ENCODE assay signal across 22 mouse cellular contexts in genomic region chr11:33529576-33529975, GRCm38 (mm10). TPM values are rescaled to one million over a fixed set of nuclear protein-coding genes. Genes with fewer than 3 reads are reported as not detected.
DNase-seq lines count a peak whose midpoint lies in the region; ATAC-seq and TF ChIP-seq lines count a peak whose summit lies in the region.
"Had no signal": no experiment of that assay in that cellular context is flagged by ENCODE, and none has a peak within 500 bp of the region (broad histone marks: within the 10 kb centered on the region; RNA-seq: fewer than 3 reads in every experiment).

No protein-coding gene starts in this region.

- no peaks in the 10 kb centered on the region for H3K9me3 ChIP-seq in kidney, embryonic 14.5 days (ENCODE audit: control insufficient read depth, low read length)
- H3K9me3 ChIP-seq in ES-Bruce4 (replicated peaks; ENCODE audit: control insufficient read depth, insufficient read depth, low read length, poor library complexity, severe bottlenecking) (no peaks in the 10 kb centered on the region; the same call in none of the 2 replicates), ES-E14 (ENCODE audit: control insufficient read depth, insufficient read depth, low read depth, low read length) (no peaks in the 10 kb centered on the region)
- H3K9me3 ChIP-seq in limb, embryonic 10.5 days (replicated peaks) = no peaks in the 10 kb centered on the region
- H3K9me3 ChIP-seq: embryonic facial prominence, embryonic 13.5 days; forebrain, embryonic 12.5 days; heart, embryonic 12.5 days; hindbrain, embryonic 10.5 days had no signal

- H3K27ac ChIP-seq in kidney, embryonic 14.5 days (ENCODE audit: low read depth, low read length) = no peak overlapping the region
- H3K27ac ChIP-seq in ES-Bruce4 (ENCODE audit: insufficient read depth, low read length) (peak overlapping the region; percentile 98), ES-E14 (ENCODE audit: insufficient read depth, low read depth, low read length, poor library complexity, severe bottlenecking) (peak overlapping the region; percentile 98)
- no peak overlapping the region for H3K27ac ChIP-seq in limb, embryonic 10.5 days
- no peak overlapping the region for H3K27ac ChIP-seq in cerebellum, adult 2 months (ENCODE audit: insufficient read depth, low read length)
- H3K27ac ChIP-seq: embryonic facial prominence, embryonic 13.5 days; forebrain, embryonic 12.5 days; hindbrain, embryonic 10.5 days had no signal

- TF ChIP-seq CTCF in ES-Bruce4 (IDR thresholded peaks at IDR 0.05; ENCODE audit: low read depth, low read length) = no peak
- no peak for TF ChIP-seq CTCF in cerebellum, adult 2 months (IDR thresholded peaks at IDR 0.05; ENCODE audit: borderline replicate concordance, insufficient read depth, low read depth, low read length)

- WGBS in kidney, embryonic 14.5 days = 42% methylated on average over 2 of the region's 2 CpGs
- WGBS in limb, embryonic 10.5 days = 36% methylated on average over 2 of the region's 2 CpGs
- 87% methylated on average over 2 of the region's 2 CpGs for WGBS in cerebellum, adult 2 months

- H3K4me3 ChIP-seq in kidney, embryonic 14.5 days (ENCODE audit: low read length) = no peak overlapping the region
- no peak overlapping the region for H3K4me3 ChIP-seq in ES-Bruce4 (ENCODE audit: low read depth, low read length)
- H3K4me3 ChIP-seq in ES-E14 (ENCODE audit: insufficient read depth in 1 of 2, low read depth in 1 of 2, low read length in 2 of 2, poor library complexity in 1 of 2, severe bottlenecking in 1 of 2) = peak overlapping the region in 1 of 2 experiments; percentile 3; a peak in 1 of 4 replicates
- no peak overlapping the region for H3K4me3 ChIP-seq in limb, embryonic 10.5 days
- no peak overlapping the region for H3K4me3 ChIP-seq in cerebellum, adult 2 months (replicated peaks; ENCODE audit: insufficient read depth, low read depth, low read length)
- H3K4me3 ChIP-seq: embryonic facial prominence, embryonic 13.5 days; forebrain, embryonic 12.5 days; heart, embryonic 12.5 days; hindbrain, embryonic 10.5 days had no signal

- no peaks in the 10 kb centered on the region for H3K4me1 ChIP-seq in kidney, embryonic 14.5 days (ENCODE audit: control insufficient read depth, insufficient read depth, low read length)
- H3K4me1 ChIP-seq in ES-Bruce4 (ENCODE audit: control insufficient read depth, insufficient read depth, low read length) = peaks cover 2% of the 10 kb centered on the region
- peaks cover 17 to 46% of the 10 kb centered on the region in 2 experiments for H3K4me1 ChIP-seq in ES-E14 (ENCODE audit: control insufficient read depth in 2 of 2, insufficient read depth in 2 of 2, low read length in 2 of 2, poor library complexity in 1 of 2)
- H3K4me1 ChIP-seq in limb, embryonic 10.5 days = peaks cover 19% of the 10 kb centered on the region
- H3K4me1 ChIP-seq in cerebellum, adult 2 months (ENCODE audit: control insufficient read depth, insufficient read depth, low read length) = no peaks in the 10 kb centered on the region
- H3K4me1 ChIP-seq: forebrain, embryonic 12.5 days; heart, embryonic 12.5 days had no signal

- H3K4me2 ChIP-seq in kidney, embryonic 14.5 days (replicated peaks; ENCODE audit: low read depth, low read length) = no peak overlapping the region
- H3K4me2 ChIP-seq: embryonic facial prominence, embryonic 13.5 days; forebrain, embryonic 12.5 days; heart, embryonic 12.5 days had no signal

- no peak for TF ChIP-seq EP300 in ES-Bruce4 (IDR thresholded peaks at IDR 0.05; ENCODE audit: insufficient read depth, low read depth, low read length)

- 0 out of 2 replicates have a peak, but pooled peaks have one; percentile 57 for ATAC-seq in kidney, embryonic 14.5 days (ENCODE audit: low FRiP score, low TSS enrichment)
- ATAC-seq: forebrain, embryonic 16.5 days; hindbrain, embryonic 16.5 days; inflammation-experienced regulatory T-cells, adult 6 months; intestine, postnatal 0 days had no signal

- no peaks in the 10 kb centered on the region for H3K27me3 ChIP-seq in kidney, embryonic 14.5 days (ENCODE audit: control insufficient read depth, insufficient read depth, low read length)
- H3K27me3 ChIP-seq in ES-Bruce4 (ENCODE audit: control insufficient read depth, insufficient read depth, low read length, poor library complexity, severe bottlenecking) = no peaks in the 10 kb centered on the region
- H3K27me3 ChIP-seq in limb, embryonic 10.5 days (ENCODE audit: low read depth, poor library complexity, severe bottlenecking) = no peaks in the 10 kb centered on the region
- H3K27me3 ChIP-seq in cerebellum, adult 2 months (ENCODE audit: control insufficient read depth, insufficient read depth, low read length) = no peaks in the 10 kb centered on the region
- H3K27me3 ChIP-seq: embryonic facial prominence, embryonic 13.5 days; forebrain, embryonic 12.5 days; heart, embryonic 12.5 days had no signal

- no peaks in the 10 kb centered on the region for H3K36me3 ChIP-seq in kidney, embryonic 14.5 days (ENCODE audit: control insufficient read depth, insufficient read depth, low read length)
- no peaks in the 10 kb centered on the region for H3K36me3 ChIP-seq in ES-Bruce4 (ENCODE audit: control insufficient read depth, insufficient read depth, low read length, poor library complexity, severe bottlenecking)
- H3K36me3 ChIP-seq in ES-E14 (ENCODE audit: control insufficient read depth, insufficient read depth, low read length, poor library complexity, severe bottlenecking) = no peaks in the 10 kb centered on the region
- H3K36me3 ChIP-seq in limb, embryonic 10.5 days = no peaks in the 10 kb centered on the region
- H3K36me3 ChIP-seq: embryonic facial prominence, embryonic 13.5 days; forebrain, embryonic 12.5 days; heart, embryonic 12.5 days; hindbrain, embryonic 10.5 days had no signal

- TF ChIP-seq POLR2A in ES-Bruce4 (IDR thresholded peaks at IDR 0.05; ENCODE audit: insufficient read depth, low read length) = no peak
- TF ChIP-seq POLR2A in cerebellum, adult 2 months (IDR thresholded peaks at IDR 0.05; ENCODE audit: borderline replicate concordance, insufficient read depth, low read length) = no peak

- no peak overlapping the region for H3K9ac ChIP-seq in kidney, embryonic 14.5 days (ENCODE audit: low read depth, low read length)
- peak overlapping the region; percentile 3; the same call in 1 of the 2 replicates for H3K9ac ChIP-seq in ES-Bruce4 (ENCODE audit: low read depth, poor library complexity, severe bottlenecking)
- peak overlapping the region; percentile 32; the same call in 1 of the 2 replicates for H3K9ac ChIP-seq in ES-E14 (ENCODE audit: insufficient read depth, low read depth, low read length, poor library complexity, severe bottlenecking)
- H3K9ac ChIP-seq: embryonic facial prominence, embryonic 13.5 days; forebrain, embryonic 12.5 days; heart, embryonic 12.5 days had no signal

- no peak for DNase-seq in kidney, postnatal 10 days
- DNase-seq in ES-E14 (ENCODE audit: low read depth, low spot score) = no peak
- DNase-seq in limb, embryonic 10.5 days (ENCODE audit: low spot score) = peak; percentile 33
- no peak for DNase-seq in cerebellum, adult 2 months
- no peak for DNase-seq in adrenal gland, postnatal 4 days (ENCODE audit: low spot score in 2 of 2)
- DNase-seq: adrenal gland, postnatal 10 days; cerebellum, adult 11-12 months; cerebellum, adult 9-11 months; gastrocnemius, postnatal 10 days had no signal

- in situ Hi-C loops in ES-E14 (cut with MboI; ENCODE audit: low sequenced_read_pairs in 2 of 2, unreplicated experiment in 2 of 2) = loop anchor here in 1 of 2 experiments (25.0 kb wide), 1 partner anchor 1883 kb away; no protein-coding TSS in a partner anchor

TF ChIP-seq in ES-E14, 5 proteins besides CTCF, POLR2A, EP300 and RAD21:
- TF ChIP-seq ZC3H11A (IDR thresholded peaks at IDR 0.05; ENCODE audit: borderline replicate concordance, low read depth, low read length) (no peak), MAFK (IDR thresholded peaks at IDR 0.05; ENCODE audit: insufficient read depth, low read depth, low read length) (no peak), ZNF384 (IDR thresholded peaks at IDR 0.05; ENCODE audit: low read depth, low read length) (no peak), HCFC1 (IDR thresholded peaks at IDR 0.05; ENCODE audit: borderline replicate concordance, insufficient read depth, low read length) (no peak), CHD2 (IDR thresholded peaks at IDR 0.05; ENCODE audit: low read depth, low read length) (no peak)
TF ChIP-seq in ES-E14: peak in this region for 0.

RNA-seq across cellular contexts. Expression of gene Ranbp17, which starts 16.0 kb away (rescaled TPM):
- polyA plus RNA-seq in kidney, embryonic 14.5 days (2014; fragmentation: Nextera tagmentation; extraction: Ambion mirVana) = 6.3 and 9.8 TPM in 2 replicates
- 51.3 and 54.8 TPM in 2 replicates for polyA plus RNA-seq in ES-Bruce4 (2011; ENCODE audit: insufficient read depth, insufficient read length, low read depth, missing spikeins)
- total RNA-seq in ES-E14 (2012; rRNA removed) = 42.2 and 42.4 TPM in 2 replicates
- polyA plus RNA-seq in limb, embryonic 10.5 days (2016; fragmentation: Nextera tagmentation; extraction: Ambion mirVana) = 7.8 and 8.6 TPM in 2 replicates
- 6.3 and 6.5 TPM in 2 replicates for polyA plus RNA-seq in cerebellum, adult 2 months (2012; rRNA removed)
- total RNA-seq in adrenal gland, postnatal 4 days (2021) = 10 to 100 TPM; 10.8 to 12.3 TPM

RNA-seq across cellular contexts. Expression of gene Gabrp, which starts 49.2 kb away (rescaled TPM):
- 0.67 and 0.68 TPM in 2 replicates for polyA plus RNA-seq in kidney, embryonic 14.5 days (2014; fragmentation: Nextera tagmentation; extraction: Ambion mirVana)
- polyA plus RNA-seq in ES-Bruce4 (2011; ENCODE audit: insufficient read depth, insufficient read length, low read depth, missing spikeins) = 0.18 and 0.59 TPM in 2 replicates
- total RNA-seq in ES-E14 (2012; rRNA removed) = 0.36 and 0.48 TPM in 2 replicates
- polyA plus RNA-seq in limb, embryonic 10.5 days (2016; fragmentation: Nextera tagmentation; extraction: Ambion mirVana) = 0.54 and 3.0 TPM in 2 replicates
- 0.05 TPM in 1 of 2 replicates, not detected in the other for polyA plus RNA-seq in cerebellum, adult 2 months (2012; rRNA removed)
- under 1 TPM in 1 of 2 experiments, not detected in 1; 0.25 TPM for total RNA-seq in adrenal gland, postnatal 4 days (2021)
- total RNA-seq: adrenal gland, postnatal 10 days; gastrocnemius, postnatal 10 days; gastrocnemius, postnatal 4 days; heart, postnatal 25 days had no signal
- polyA plus RNA-seq: forebrain, embryonic 16.5 days; frontal cortex, adult 2 months; hindbrain, embryonic 16.5 days; inflammation-experienced regulatory T-cells, adult 6 months; intestine, postnatal 0 days had no signal

Comparison
In these comparisons a context has a peak if more than half of its experiments do, and no peak if none do; other contexts are left out.
1. H3K27ac ChIP-seq: peak in ES-Bruce4 (single experiment) and ES-E14 (single experiment); none in kidney, embryonic 14.5 days (single experiment), limb, embryonic 10.5 days (single experiment) and cerebellum, adult 2 months (single experiment).